Mouse (Mus musculus) lung, postnatal 4 days (tissue): ENCODE measurements at regions not wholly inside any gene's neighbourhood (a gene's known extent, or its start where the extent isn't known, plus 50 kb on each side); places are given as distances from the start of the nearest gene placed in this dataset.

Experiments
- DNase-seq, 2 experiments: peaks; one replicate each; pipeline ENCODE4 v3.0.0; 2021

DNA sequence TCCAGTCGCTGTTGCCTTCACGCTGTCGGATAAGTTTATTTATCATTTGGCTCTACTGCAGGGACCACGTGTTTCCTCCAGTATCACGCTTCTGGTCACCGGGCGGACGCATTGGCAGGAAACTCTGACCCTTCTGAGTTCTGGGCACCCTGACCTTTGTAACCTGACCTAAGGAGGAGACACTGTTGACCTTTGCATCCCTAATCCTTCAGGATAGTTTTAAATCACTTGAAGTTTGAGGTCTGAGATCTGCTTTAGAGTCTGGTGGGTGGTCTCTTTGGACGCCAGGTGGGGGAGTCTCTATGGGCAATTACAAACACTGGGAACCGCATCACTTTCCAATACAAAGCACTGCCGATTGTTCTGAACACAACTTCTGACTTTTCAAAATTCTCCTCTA lies 192.6 kb upstream of the Nrip1 start:
- DNase-seq, result no peak

DNA sequence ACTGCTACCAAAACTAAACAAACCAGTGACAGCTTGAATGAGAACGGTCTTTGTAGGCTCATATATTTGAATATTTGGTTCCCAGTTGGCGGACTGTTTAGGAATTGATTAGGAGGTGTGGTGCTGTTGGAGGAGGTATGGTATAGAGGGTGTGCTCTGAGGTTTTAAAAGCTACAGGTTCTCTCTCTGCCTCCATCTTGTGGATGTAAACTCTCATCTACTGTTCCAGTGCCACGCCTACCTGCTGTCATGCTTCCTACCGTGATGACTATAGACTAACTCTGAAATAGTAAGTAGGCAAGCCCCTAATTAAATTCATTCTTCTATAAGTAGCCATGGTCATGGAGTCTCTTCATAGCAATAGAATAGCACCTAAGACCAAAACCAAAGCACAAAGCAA lies 181.2 kb upstream of the Nrip1 start:
- no peak for DNase-seq

DNA sequence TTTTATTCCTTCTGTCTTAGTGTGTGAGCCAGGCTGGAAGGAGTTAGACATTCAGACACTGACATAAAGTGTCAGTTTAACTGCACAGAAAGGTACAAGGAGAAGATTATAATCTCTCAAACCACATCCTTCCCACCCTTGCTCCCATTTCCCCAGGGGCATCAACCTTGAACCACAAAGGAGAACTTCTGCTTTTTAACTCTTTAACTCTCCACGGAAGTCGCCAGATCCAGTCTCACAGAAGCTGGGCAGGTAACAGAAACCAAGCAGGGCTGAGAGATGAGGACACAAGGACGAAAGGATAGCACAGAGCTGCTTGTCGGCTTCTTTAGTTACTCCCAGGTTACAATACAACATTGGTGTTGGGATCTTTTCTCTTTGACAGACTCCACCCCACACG lies 176.0 kb upstream of the Nrip1 start:
- DNase-seq, result no peak

DNA sequence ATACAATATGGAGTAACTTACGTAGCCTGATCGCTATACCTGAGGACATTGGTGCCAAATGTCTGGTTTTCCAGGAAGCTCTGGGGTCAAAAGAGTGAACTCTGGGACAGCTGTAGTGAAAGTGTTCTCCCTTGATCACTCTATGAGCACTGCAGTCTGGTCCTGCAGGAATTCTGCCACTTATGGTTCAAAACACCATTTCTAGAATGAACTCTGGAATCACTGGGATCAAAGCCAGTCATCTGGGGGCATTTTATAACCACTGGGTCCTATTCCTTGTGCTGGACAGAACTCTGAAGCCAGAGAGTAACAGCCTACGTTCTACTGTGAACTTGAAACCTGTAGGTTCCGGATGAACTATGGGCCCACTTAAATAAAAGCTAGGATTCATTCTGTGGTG lies 173.5 kb upstream of the Nrip1 start:
- no peak for DNase-seq

DNA sequence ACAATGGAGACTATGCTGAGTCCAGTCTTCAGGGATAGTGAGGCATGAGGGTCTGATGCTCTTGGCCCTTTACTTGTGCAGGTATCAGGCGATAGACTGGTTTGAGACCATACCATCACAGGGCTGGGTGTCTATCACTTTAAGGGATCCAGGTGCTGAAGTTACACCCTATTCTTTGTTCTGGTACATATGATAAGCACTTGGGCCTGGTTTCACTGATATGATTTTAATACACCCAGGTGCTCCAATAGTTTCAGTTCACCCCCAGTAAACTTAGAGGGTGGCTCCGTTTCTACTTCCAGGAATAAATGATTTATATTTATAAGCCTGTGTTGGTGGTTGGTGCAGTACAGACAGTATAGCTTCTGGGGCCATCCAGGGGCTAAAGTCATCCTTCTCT lies 173.0 kb upstream of the Nrip1 start:
- DNase-seq, result no peak

DNA sequence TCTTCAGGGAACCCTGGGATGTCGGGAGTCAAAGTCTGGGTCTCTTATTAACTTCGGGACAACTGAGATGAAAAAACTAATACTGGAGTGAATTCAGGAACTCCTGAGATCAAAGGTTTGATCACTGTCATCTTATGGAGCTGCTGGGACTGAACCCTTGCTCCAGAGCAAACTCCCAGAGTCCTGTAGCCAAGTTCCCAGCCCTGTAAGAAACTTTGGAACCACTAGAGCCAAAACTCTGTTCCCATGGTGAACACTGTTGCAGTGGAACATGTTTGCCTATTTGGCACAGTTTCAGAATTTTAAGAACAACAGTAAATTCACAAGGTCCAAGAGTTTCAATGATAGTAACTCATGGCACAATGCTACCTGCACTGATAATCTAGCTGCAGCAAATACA lies 172.3 kb upstream of the Nrip1 start:
- DNase-seq, result no peak

DNA sequence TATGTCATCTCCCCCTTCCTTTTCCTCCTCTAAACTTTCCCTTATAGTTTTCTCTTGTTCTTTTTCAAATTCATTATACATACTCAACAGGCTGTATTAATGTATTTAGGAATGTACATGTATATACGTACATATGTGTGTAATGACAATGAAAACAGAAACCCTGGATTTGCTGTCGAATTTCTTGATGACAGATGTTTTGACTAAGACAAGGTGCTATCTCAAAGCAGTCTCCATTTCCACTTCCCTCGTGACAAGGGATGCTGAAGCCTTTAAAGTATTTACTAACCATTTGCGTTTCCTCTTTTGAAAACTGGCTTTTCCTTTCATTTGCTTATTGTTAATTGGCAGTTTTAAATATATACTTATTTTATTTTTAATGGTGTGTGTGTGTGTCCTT lies 171.3 kb upstream of the Nrip1 start:
- no peak for DNase-seq

DNA sequence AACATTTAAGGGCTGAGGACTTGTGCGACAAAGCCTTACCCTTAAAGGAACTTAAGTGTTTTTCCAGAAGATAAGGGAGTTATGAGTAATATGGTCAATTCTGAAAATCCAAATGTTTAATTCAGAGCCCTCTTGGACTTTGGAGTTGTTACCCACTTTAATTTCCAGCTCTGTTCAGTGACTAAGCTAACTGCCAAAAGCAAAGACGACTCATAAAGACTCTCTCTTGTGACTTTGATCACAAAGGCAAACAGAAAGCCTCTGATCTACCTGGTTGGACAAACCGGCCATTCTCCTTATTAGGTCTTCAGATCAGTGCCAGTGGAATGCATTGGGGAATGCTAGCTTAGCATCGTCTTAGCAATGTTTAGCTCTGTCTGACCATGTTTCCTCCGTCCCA lies 167.3 kb upstream of the Nrip1 start:
- no peak for DNase-seq

DNA sequence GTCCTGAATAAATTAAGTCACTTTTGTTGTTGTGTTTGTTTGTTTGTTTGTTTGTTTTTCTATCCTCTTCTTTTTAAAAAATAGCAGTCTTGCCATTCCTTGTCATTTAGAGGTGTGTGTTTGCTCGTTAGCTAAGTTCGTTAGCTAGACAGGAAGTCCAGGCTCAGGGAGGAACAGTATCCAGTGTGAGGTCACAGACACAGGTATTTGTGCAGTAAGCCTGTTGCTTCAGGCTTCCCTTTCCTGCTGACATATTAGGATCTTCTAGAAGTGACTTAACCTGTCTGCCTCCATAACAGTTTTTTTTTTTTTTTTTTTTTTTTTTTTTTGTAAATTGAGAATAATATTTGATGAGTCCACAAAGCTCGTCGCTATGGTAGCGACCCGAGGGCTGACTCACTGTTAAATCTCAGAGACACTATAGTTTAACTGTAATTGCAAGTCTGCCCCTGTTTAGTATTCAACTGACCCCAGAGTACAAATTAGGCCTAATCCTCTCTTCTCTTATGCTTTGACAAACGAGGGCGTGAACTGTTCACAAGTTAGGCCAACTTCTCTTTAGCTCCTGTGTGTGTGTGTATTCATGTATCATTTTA lies 166.8 kb upstream of the Nrip1 start:
- DNase-seq, result no peak

DNA sequence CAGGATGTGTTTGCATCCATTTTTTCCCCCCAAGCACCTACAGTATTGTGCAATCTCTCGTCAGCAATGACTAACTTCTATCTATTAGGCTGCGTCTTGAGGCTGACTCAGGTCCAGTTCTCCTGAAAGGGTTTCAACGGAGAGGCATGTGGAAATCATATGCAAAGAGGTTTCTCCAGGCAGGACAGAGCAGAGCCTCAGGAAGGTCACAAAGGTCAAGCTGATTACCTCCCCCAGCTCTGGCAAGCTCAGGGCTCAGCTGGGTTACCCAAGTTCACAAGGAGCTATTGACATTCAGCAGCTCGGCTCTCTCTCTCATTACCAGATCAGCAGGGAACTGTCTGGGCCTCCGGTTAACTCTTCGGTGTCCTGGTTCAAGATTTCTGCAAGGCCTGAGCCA lies 166.0 kb upstream of the Nrip1 start:
- DNase-seq, result peak; percentile 37 to 58

DNA sequence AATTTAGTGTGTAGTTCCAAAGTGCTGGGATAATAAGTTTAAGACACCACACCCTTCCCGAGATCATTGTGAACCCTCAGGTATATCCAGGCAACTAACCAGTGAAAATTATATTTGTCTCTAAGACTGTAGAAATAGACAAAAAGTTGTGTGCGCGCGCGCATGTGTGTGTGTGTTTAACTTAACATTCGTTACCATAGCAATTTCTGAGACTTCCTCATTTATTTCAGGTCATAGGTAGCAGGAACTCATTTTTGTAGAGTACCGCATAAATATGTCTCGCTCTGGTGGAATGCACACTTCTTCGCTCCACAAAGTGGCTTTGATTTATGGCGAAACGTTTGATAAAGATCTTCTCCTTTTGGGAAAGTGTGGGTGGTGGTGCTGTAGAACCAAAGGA lies 164.2 kb upstream of the Nrip1 start:
- peak in 1 of 2 experiments; percentile 12 for DNase-seq

DNA sequence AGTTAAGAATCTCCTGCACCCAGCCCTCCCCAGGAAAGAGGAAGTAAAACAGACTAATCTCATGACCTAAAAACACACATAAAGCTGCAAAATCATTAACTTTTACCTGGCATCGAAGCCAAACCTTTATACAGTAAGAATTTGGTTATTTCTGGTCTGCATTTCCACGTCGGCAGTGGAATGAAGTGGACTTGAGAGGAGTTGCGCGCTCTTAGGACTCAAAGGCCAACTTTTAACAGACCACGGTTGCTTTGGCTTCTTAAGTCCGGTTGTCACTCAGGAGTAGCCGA lies 159.2 kb upstream of the Nrip1 start:
- DNase-seq, result peak in 1 of 2 experiments; percentile 27

DNA sequence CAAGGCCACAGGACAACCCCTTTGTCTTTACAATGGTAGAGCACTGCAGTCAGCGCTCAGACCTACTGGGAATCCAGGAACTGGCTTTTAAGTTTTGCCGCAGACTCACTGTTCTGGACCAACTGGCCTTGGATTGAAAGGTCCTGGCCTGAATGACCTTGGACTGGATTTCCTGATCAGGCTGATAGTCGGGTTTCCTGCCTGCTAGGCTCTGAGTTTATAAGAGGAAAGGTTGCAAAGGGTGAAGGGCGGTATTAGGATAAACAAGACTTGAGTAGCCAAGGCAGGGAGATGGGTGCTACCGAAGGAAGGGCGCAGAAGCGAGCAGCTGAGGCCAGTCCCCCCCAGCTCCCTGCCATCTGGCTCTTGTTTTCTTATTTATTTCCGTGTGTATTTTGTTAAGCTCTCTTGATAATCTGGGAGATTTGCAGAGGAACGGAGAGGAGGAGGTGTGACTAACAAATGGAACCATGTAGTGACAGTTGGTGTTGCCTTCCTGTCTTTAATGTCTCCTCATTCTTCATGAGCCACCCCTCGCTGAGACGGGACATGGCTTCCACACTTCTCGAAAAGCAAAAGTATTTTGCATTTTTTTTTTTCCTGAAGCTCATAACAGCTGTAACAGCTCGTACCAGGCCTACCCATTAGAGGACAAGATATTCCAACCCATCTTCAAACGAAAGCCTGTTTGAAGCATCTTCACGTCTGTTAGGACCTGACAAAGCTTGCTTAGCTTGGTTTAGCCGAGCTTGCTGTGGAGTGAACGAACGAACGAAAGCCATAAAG lies 158.7 kb upstream of the Nrip1 start:
- peak; percentile 17 to 41 for DNase-seq

DNA sequence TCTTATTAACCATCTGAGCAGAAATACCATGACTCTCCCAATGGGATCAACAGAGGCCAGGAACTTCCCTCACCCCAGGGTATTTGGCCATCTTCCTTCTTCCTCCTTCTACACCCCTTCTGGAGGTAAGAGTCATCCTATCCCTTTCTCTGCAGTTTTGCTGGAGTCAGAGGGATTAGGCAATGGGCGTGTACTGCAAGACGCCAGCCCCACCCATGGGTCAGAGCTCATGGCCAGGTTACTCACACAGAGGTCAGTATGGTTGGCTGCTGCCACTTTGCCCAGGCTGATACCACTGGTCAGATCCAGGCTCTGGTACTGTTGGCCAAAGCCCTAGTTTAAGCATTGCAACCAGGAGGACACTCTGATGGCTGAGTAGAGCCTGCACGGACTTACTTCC lies 157.3 kb upstream of the Nrip1 start:
- peak; percentile 32 to 42 for DNase-seq

DNA sequence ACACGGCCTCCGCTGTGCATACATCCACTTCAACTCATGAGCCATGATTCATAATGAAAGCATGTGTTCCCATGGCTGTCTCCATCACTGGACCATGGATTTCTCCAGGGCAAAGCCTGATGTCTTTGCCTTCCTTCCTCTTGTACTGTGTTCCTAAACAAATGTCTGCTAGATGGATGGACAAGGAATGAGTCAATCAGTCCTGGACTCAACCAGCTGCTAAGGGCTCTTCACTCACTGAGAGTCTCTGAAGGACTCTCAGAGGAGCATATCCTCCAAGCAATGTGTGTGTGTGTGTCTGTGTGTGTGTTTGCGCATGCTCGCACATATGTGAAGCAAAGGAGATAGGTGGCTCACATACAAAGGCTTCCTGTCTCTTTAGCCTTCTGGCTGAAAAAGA lies 156.0 kb upstream of the Nrip1 start:
- peak; percentile 30 to 31 for DNase-seq

DNA sequence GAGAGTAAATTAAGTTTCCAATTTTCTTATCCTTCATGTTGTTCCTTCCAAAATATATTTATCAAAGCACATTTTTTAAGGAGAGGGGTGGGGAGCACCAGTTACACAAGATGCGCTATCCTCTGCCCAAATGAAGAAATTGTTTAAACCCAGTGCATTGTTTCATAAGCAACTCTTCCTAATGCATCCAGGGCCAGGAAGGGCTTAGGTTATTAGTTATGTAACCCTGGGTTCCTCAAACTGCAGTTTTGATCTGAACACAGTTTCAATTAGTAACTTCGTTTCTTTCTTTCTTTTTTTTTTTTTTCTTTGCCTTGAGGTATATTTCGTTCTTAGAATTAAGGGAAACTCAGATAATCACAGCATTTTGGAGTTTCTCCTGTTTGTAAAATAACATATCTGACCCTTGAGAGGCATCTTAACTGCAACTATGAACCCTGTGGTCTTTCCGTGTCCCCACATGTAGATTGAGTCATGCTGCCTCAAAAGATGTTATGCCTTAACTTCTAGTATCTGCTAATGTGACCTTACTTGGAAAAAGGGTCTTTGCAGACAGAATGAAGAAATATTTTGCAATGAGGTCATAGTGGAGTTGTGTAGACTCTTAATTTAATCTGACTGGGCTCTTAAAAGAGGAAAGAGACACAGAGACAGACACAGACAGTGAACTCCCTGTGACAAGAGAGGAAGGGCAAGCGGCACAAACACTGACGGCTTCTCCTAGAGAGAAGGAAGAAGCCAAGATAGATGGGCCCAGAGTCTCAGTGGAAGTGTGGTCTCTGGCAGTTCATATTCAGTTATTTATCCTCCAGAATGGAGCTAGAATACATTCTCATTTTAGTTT lies 153.7 kb upstream of the Nrip1 start:
- no peak for DNase-seq

DNA sequence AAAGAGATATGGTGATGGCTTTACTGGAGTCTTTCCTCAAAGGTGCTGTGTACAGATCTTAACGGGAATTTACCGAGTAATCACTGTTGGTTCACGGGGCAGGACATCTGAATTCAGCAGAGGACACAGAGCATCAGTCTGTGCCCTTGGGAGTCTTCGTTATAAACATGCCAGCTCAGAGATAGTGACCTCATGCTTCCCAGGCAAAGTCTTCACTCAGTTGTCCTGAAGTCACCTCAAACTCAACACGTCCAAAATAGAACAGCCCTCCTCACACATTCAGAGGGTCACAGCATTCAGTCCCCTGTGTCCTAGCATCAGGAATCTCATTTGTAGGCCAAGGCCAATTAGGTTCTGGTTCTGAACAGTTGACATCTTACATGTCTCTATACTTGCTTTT lies 151.9 kb upstream of the Nrip1 start:
- no peak for DNase-seq

DNA sequence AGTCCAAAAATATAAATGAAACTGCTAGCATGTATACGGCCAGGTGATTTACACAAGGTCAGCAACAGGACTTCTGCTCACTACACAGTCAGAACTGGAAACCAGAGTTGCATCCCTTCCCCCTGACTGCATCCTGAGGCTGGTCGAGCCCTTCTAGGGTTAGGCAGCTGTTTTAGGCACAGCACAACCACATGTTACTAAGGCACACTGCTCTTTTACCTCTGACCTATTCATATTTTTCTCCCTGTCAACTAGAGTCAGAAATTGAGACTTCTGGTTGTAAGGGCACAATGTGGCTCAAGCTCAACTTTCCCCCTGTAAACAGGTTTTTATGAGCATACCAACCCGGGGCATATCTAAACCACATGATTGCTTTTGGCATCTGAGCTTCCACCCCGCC lies 151.3 kb upstream of the Nrip1 start:
- no peak for DNase-seq

DNA sequence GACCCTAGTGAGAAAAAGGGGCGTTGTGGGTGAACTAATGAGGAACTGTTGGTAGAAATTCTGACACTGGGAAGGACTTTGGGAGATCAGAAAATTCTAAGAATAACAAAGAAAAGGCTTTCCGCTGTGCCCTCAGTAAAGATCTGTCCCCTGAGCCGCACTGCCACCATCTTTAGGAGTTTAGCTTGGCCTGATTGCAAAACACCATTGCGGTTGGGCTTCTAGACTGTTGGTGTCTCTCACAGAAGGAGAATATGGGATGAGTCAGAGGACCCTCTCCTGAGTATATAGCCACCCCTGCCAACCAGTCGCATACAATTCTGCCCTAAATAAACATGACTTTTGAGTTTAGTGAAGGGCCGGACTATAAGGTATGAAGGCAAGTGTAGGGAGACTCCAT lies 147.5 kb upstream of the Nrip1 start:
- no peak for DNase-seq

DNA sequence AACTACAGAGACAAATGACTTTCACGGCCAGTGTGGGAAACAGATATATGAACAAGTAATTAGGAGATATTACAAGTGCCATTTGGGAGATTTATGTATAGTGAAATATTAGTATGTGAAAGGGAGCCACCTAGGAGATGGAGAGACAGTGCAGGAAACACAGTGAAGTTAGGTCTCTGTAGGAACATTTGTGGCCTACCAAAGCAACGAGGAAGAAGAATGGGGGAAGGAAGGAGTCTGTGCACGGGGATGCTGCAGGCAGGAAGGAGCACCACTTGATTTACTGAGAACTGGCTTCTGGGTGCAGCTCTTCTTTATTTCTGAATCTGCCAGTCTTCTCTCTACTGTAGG lies 147.0 kb upstream of the Nrip1 start:
- DNase-seq, result no peak

DNA sequence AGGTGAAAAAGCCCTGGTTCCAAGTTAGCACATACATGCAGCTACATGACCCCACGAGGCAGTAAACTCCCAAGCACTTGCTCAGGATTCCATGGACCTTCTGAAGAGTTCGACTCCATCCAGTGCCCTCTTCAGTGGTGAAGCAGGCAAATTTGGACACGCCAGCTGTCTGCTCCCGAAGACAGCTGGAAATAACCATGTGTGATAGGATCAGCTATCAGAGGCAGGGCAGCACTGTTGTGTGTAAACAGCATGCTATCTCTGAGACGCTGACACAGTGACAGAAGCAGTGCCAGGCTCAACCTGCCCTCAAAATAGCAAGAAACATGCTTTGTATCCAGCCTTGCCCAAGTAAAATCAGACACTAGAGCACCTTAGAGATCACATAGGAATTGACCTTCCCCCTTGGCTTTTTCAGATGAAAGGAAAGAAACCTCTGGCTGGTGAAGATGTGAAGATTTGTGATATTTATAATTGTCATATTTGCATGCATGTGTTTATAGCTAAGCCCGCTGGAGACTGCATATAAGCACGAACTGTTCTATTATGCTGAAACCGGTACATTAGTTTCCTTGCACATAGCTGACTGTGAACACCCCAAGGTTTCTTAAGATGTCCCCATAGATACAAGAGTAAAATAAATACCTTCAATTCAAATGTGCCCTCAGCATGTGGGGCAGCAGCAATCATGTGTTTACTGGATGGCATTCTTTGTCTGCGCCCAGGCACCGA lies 146.4 kb upstream of the Nrip1 start:
- DNase-seq, result no peak

DNA sequence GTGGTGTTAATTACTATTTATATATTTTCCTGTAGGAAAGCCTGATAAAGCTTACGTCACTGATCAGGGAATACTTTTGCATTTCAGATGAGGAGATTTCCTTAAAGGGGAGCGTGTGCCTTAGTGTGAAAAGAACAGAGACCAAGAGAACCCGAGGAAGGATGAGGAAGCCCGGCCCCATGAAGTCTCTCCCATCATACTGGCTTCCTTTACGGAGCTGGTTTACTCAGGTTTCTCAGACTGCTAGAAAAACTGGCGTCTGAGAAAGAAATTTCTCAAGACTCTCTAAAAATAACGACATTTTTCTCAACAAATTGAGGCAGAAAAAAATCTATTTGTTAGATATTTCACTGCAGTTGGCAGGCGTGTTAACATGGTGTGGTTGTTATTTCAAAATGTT lies 137.2 kb upstream of the Nrip1 start:
- DNase-seq, result no peak

DNA sequence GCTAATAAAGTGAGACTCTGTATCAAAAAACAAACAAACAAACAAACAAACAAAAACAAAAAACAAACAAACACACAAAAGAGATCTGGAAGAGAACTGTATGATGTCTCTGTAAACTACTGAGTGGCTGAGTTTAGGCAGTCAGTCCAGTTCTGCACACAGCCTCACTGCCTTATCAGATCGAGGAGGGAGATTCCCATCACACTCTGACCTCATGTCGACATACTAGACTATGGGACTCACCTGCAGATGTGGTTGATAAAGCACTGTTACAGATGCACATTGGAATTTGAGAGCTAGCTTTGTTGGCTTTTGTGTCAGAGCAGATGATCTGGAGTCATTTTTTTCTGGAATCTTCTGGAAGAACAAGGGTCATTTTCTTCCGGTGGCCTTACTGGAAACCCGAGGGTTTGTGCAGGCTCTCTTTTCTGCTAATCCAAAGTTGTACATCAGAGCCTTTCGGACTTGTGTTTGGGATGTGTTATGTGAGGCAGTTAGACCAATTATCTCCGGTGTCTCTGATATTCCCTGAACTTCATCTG lies 135.6 kb upstream of the Nrip1 start:
- no peak for DNase-seq
